8 mouse cellular contexts compared by ENCODE assay signal in the genomic region with DNA sequence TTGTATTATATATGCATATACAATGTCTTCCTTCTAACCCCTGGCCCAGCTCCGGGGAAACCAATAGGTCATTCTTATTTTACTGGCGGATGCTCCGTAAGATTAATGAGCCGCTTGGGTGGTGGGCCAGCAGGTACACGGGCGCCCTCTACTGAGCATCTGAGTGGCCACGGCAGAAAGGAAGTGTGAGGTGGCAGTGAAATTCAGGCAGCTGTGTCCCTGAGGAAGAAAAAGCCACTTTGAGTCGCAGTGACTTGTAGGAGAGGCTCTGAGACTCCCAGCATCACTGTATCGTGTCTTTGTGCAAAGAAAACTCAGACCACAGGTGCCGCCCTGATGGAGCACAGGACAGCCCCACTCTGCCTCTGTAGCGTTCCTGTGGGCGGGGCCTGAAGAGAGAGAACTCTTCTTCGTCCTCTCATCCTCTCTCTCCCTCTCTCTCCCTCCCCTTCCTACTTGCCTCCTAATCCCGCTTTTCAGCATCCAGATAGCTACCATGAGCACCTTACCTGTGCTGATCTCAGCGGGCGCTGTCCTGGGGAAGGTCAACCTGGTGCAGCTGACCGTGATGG. TPM values are rescaled to one million over a fixed set of nuclear protein-coding genes. Genes with fewer than 3 reads are reported as not detected.
DNase-seq lines count a peak whose midpoint lies in the region; ATAC-seq and TF ChIP-seq lines count a peak whose summit lies in the region.

No protein-coding gene starts in this region.

- no peaks in the 10 kb centered on the region for H3K27me3 ChIP-seq in ES-Bruce4 (ENCODE audit: control insufficient read depth, insufficient read depth, low read length, poor library complexity, severe bottlenecking)
- no peaks in the 10 kb centered on the region for H3K27me3 ChIP-seq in forebrain, embryonic 13.5 days
- H3K27me3 ChIP-seq in lung, embryonic 15.5 days: no peaks in the 10 kb centered on the region

- H3K9ac ChIP-seq in ES-Bruce4 (ENCODE audit: low read depth, poor library complexity, severe bottlenecking): no peak overlapping the region
- H3K9ac ChIP-seq in forebrain, embryonic 13.5 days: peak overlapping the region; percentile 55
- no peak overlapping the region for H3K9ac ChIP-seq in lung, embryonic 15.5 days

- no peak for ATAC-seq in forebrain, embryonic 13.5 days
- peak; percentile 28; the same call in 1 of the 2 replicates for ATAC-seq in lung, embryonic 15.5 days (ENCODE audit: borderline replicate concordance, extremely low read depth, low FRiP score, low TSS enrichment)

- no peaks in the 10 kb centered on the region for H3K36me3 ChIP-seq in ES-Bruce4 (ENCODE audit: control insufficient read depth, insufficient read depth, low read length, poor library complexity, severe bottlenecking)
- H3K36me3 ChIP-seq in forebrain, embryonic 13.5 days (ENCODE audit: poor library complexity, severe bottlenecking): no peaks in the 10 kb centered on the region
- no peaks in the 10 kb centered on the region for H3K36me3 ChIP-seq in lung, embryonic 15.5 days

- no peak for TF ChIP-seq EP300 in ES-Bruce4 (IDR thresholded peaks at IDR 0.05; ENCODE audit: insufficient read depth, low read depth, low read length)

- peak overlapping the region; percentile 63 for H3K4me2 ChIP-seq in forebrain, embryonic 13.5 days
- peak overlapping the region; percentile 54 for H3K4me2 ChIP-seq in lung, embryonic 15.5 days

- TF ChIP-seq CTCF in ES-Bruce4 (IDR thresholded peaks at IDR 0.05; ENCODE audit: low read depth, low read length): peak; percentile 84

- WGBS in forebrain, embryonic 13.5 days: 2% methylated on average over 17 of the region's 17 CpGs
- 4% methylated on average over 17 of the region's 17 CpGs for WGBS in lung, embryonic 15.5 days

- H3K27ac ChIP-seq in ES-Bruce4 (ENCODE audit: insufficient read depth, low read length): no peak overlapping the region
- H3K27ac ChIP-seq in forebrain, embryonic 13.5 days: no peak overlapping the region
- H3K27ac ChIP-seq in lung, embryonic 15.5 days: no peak overlapping the region

- peaks cover 6% of the 10 kb centered on the region for H3K4me1 ChIP-seq in ES-Bruce4 (ENCODE audit: control insufficient read depth, insufficient read depth, low read length)
- peaks cover 8% of the 10 kb centered on the region for H3K4me1 ChIP-seq in forebrain, embryonic 13.5 days
- peaks cover 8% of the 10 kb centered on the region for H3K4me1 ChIP-seq in lung, embryonic 15.5 days

- no peak for TF ChIP-seq POLR2A in ES-Bruce4 (IDR thresholded peaks at IDR 0.05; ENCODE audit: insufficient read depth, low read length)

- H3K4me3 ChIP-seq in ES-Bruce4 (ENCODE audit: low read depth, low read length): peak overlapping the region; percentile 75
- peak overlapping the region; percentile 35 for H3K4me3 ChIP-seq in forebrain, embryonic 13.5 days
- peak overlapping the region; percentile 24 for H3K4me3 ChIP-seq in lung, embryonic 15.5 days

- intact Hi-C loops in heart, postnatal 25 days (cut with DNase I): loop anchor here (1.0 kb wide), 1 partner anchor 86 kb away; no protein-coding TSS in a partner anchor

- peak; percentile 59 for DNase-seq in c-Kit-positive CD71-positive TER-119-positive erythroid progenitor cells, embryonic 14.5 days (ENCODE audit: low spot score)
- DNase-seq in heart, postnatal 25 days (ENCODE audit: low spot score): peak; percentile 23
- peak; percentile 22 to 75 for DNase-seq in layer of hippocampus, adult 18-20 months (ENCODE audit: low spot score in 2 of 2)
- peak; percentile 25 for DNase-seq in ovary, adult 18-20 months (ENCODE audit: low spot score)
- peak; percentile 69 for DNase-seq in thymus, postnatal 0 days (ENCODE audit: low spot score)

- H3K9me3 ChIP-seq in ES-Bruce4 (replicated peaks; ENCODE audit: control insufficient read depth, insufficient read depth, low read length, poor library complexity, severe bottlenecking): no peaks in the 10 kb centered on the region
- no peaks in the 10 kb centered on the region for H3K9me3 ChIP-seq in forebrain, embryonic 13.5 days (replicated peaks)
- H3K9me3 ChIP-seq in lung, embryonic 15.5 days: no peaks in the 10 kb centered on the region

RNA-seq across cellular contexts. Expression of a gene that starts 15.2 kb away (rescaled TPM):
- 4.2 and 4.6 TPM in 2 replicates for polyA plus RNA-seq in ES-Bruce4 (2011; ENCODE audit: insufficient read depth, insufficient read length, low read depth, missing spikeins)
- 1.5 TPM in 2 replicates for polyA plus RNA-seq in forebrain, embryonic 13.5 days (2015; fragmentation: Nextera tagmentation; extraction: Ambion mirVana)
- total RNA-seq in heart, postnatal 25 days (2021): 1 to 10 TPM; 1.5 to 1.6 TPM
- total RNA-seq in layer of hippocampus, adult 18-20 months (2021): not detected
- polyA plus RNA-seq in lung, embryonic 15.5 days (2015; fragmentation: Nextera tagmentation; extraction: Ambion mirVana): 2.3 and 5.4 TPM in 2 replicates
- 0.34 and 0.45 TPM in 2 replicates for polyA plus RNA-seq in thymus, postnatal 0 days (2015; fragmentation: Nextera tagmentation; extraction: Ambion mirVana)

RNA-seq across cellular contexts. Expression of a gene that starts 26.4 kb away (rescaled TPM):
- polyA plus RNA-seq in ES-Bruce4 (2011; ENCODE audit: insufficient read depth, insufficient read length, low read depth, missing spikeins): 50.0 and 53.2 TPM in 2 replicates
- 91.3 and 91.8 TPM in 2 replicates for polyA plus RNA-seq in forebrain, embryonic 13.5 days (2015; fragmentation: Nextera tagmentation; extraction: Ambion mirVana)
- total RNA-seq in heart, postnatal 25 days (2021): 10 to 100 TPM; 18.6 to 22.1 TPM
- total RNA-seq in layer of hippocampus, adult 18-20 months (2021): 10 to 100 TPM; 42.5 to 44.9 TPM
- polyA plus RNA-seq in lung, embryonic 15.5 days (2015; fragmentation: Nextera tagmentation; extraction: Ambion mirVana): 36.1 and 39.9 TPM in 2 replicates
- polyA plus RNA-seq in thymus, postnatal 0 days (2015; fragmentation: Nextera tagmentation; extraction: Ambion mirVana): 31.0 and 42.6 TPM in 2 replicates

RNA-seq across cellular contexts. Expression of a gene that starts 35.3 kb away (rescaled TPM):
- polyA plus RNA-seq in ES-Bruce4 (2011; ENCODE audit: insufficient read depth, insufficient read length, low read depth, missing spikeins): 84.6 and 87.1 TPM in 2 replicates
- polyA plus RNA-seq in forebrain, embryonic 13.5 days (2015; fragmentation: Nextera tagmentation; extraction: Ambion mirVana): 161 and 176 TPM in 2 replicates
- total RNA-seq in heart, postnatal 25 days (2021): 10 to 100 TPM; 57.7 to 67.6 TPM
- 100 to 1,000 TPM; 120 to 123 TPM for total RNA-seq in layer of hippocampus, adult 18-20 months (2021)
- polyA plus RNA-seq in lung, embryonic 15.5 days (2015; fragmentation: Nextera tagmentation; extraction: Ambion mirVana): 172 and 184 TPM in 2 replicates
- 247 and 304 TPM in 2 replicates for polyA plus RNA-seq in thymus, postnatal 0 days (2015; fragmentation: Nextera tagmentation; extraction: Ambion mirVana)

RNA-seq across cellular contexts. Expression of a gene that starts 43.9 kb away (rescaled TPM):
- 209 and 226 TPM in 2 replicates for polyA plus RNA-seq in ES-Bruce4 (2011; ENCODE audit: insufficient read depth, insufficient read length, low read depth, missing spikeins)
- 474 and 488 TPM in 2 replicates for polyA plus RNA-seq in forebrain, embryonic 13.5 days (2015; fragmentation: Nextera tagmentation; extraction: Ambion mirVana)
- 100 to 1,000 TPM; 153 to 208 TPM for total RNA-seq in heart, postnatal 25 days (2021)
- 100 to 1,000 TPM; 256 to 262 TPM for total RNA-seq in layer of hippocampus, adult 18-20 months (2021)
- polyA plus RNA-seq in lung, embryonic 15.5 days (2015; fragmentation: Nextera tagmentation; extraction: Ambion mirVana): 369 and 412 TPM in 2 replicates
- 822 and 855 TPM in 2 replicates for polyA plus RNA-seq in thymus, postnatal 0 days (2015; fragmentation: Nextera tagmentation; extraction: Ambion mirVana)

RNA-seq across cellular contexts. Expression of a gene that starts 51.2 kb away (rescaled TPM):
- polyA plus RNA-seq in ES-Bruce4 (2011; ENCODE audit: insufficient read depth, insufficient read length, low read depth, missing spikeins): 52.6 and 53.3 TPM in 2 replicates
- 74.8 and 79.1 TPM in 2 replicates for polyA plus RNA-seq in forebrain, embryonic 13.5 days (2015; fragmentation: Nextera tagmentation; extraction: Ambion mirVana)
- total RNA-seq in heart, postnatal 25 days (2021): 10 to 100 TPM; 48.6 to 52.4 TPM
- 10 to 100 TPM; 58.8 to 69.7 TPM for total RNA-seq in layer of hippocampus, adult 18-20 months (2021)
- polyA plus RNA-seq in lung, embryonic 15.5 days (2015; fragmentation: Nextera tagmentation; extraction: Ambion mirVana): 64.0 and 73.8 TPM in 2 replicates
- 171 and 176 TPM in 2 replicates for polyA plus RNA-seq in thymus, postnatal 0 days (2015; fragmentation: Nextera tagmentation; extraction: Ambion mirVana)

Comparison
In these comparisons a context has a peak if more than half of its experiments do, and no peak if none do; other contexts are left out.
1. H3K4me3 ChIP-seq: peak in every context shown above with its lines; median percentile 75 in ES-Bruce4; 35 in forebrain, embryonic 13.5 days; 24 in lung, embryonic 15.5 days.